Mouse (Mus musculus) kidney, adult 2 months (tissue): ENCODE measurements around the gene Sde2.

Experiments used
- CTCF ChIP-seq: fragments of 200-500 bp; conservative IDR thresholded peaks from 2 replicates; pipeline ENCODE4 v1.5.1; 2011; ENCODE audit warnings: low read depth, mild to moderate bottlenecking, control low read depth, low read length, moderate library complexity, mixed read lengths; ENCODE audit not compliant: insufficient read depth, insufficient read length
- POLR2A ChIP-seq: fragments of 200-500 bp; IDR thresholded peaks from one replicate; pipeline ENCODE4 v1.6.1; 2011; ENCODE audit warnings: low read depth, low read length, control low read depth

- no peak for TF ChIP-seq POLR2A
- no peak for TF ChIP-seq CTCF
These were observed 38.2 kb downstream of the Sde2 start for GRCm38 (mm10) chr1:180889172-180889571.
